Comparison of ENCODE assay signal across 8 mouse cellular contexts in the genomic region with DNA sequence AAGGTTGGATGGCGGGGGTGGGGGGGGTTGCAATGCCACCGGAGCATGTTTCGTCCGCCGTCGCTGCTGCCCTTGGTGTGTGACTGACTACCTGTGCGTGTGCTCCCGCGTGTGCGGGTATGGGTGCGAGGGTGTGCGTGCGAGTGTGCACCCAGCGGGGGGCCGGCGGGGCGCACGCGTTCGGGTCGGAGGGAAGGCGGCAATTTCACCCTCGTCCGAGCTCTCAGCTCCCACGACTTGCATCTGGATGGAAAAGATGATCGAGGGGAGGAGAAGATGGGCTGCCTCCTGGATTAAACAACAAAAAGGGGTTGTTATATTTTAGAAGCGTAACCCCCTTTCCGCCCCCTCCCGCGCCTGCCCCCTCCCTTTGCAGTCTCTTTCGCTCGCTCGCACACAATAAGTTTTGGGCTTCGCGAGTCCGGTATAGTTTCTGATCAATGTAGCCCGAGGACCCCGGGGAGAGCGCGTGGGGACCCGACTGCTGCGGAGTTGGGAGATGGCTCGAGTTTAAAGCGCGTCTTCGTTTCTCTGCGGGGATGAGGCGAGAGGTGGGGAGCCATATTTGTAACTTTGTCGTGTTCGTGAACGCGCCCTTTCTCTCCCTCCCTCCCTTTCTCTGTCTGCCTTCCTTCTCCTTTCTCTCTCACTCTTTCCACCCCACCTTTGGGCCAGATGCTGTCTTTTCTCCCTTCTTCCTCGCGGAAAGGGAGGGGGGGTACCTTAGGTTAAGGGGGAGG. TPM values are rescaled to one million over a fixed set of nuclear protein-coding genes. Genes with fewer than 3 reads are reported as not detected.
A peak's percentile ranks its signal among the peaks of the same experiment; 100 is the strongest.
DNase-seq lines count a peak whose midpoint lies in the region; ATAC-seq and TF ChIP-seq lines count a peak whose summit lies in the region.

No protein-coding gene starts in this region.

- H3K9me3 ChIP-seq in ES-Bruce4 (replicated peaks; ENCODE audit: control insufficient read depth, insufficient read depth, low read length, poor library complexity, severe bottlenecking), result no peaks in the 10 kb centered on the region
- no peaks in the 10 kb centered on the region for H3K9me3 ChIP-seq in hindbrain, embryonic 11.5 days (ENCODE audit: control insufficient read depth, low read length)
- H3K9me3 ChIP-seq in liver, embryonic 14.5 days (ENCODE audit: control insufficient read depth, low read length), result no peaks in the 10 kb centered on the region

- peak overlapping the region; percentile 88 for H3K4me2 ChIP-seq in hindbrain, embryonic 11.5 days (replicated peaks; ENCODE audit: low read depth, low read length)
- H3K4me2 ChIP-seq in liver, embryonic 14.5 days (ENCODE audit: low read depth), result peak overlapping the region; percentile 97

- DNase-seq in cerebellum, adult 2 months, result peak; percentile 65 to 69
- no peak for DNase-seq in cerebellum, postnatal 4 days (ENCODE audit: low spot score in 2 of 2)
- peak; percentile 74 for DNase-seq in embryo, embryonic 11 days
- peak; percentile 74 for DNase-seq in hindbrain, embryonic 11.5 days (ENCODE audit: low spot score)
- DNase-seq in liver, embryonic 14.5 days (ENCODE audit: low read depth in 3 of 3, low spot score in 3 of 3), result no peak
- no peak for DNase-seq in urinary bladder, postnatal 25 days (ENCODE audit: low spot score)

- ATAC-seq in hindbrain, embryonic 11.5 days (ENCODE audit: low FRiP score), result no peak
- no peak for ATAC-seq in liver, embryonic 14.5 days (ENCODE audit: insufficient read depth)

- TF ChIP-seq CTCF in cerebellum, adult 2 months (IDR thresholded peaks at IDR 0.05; ENCODE audit: borderline replicate concordance, insufficient read depth, low read depth, low read length), result no peak
- no peak for TF ChIP-seq CTCF in ES-Bruce4 (IDR thresholded peaks at IDR 0.05; ENCODE audit: low read depth, low read length)
- no peak for TF ChIP-seq CTCF in liver, embryonic 14.5 days (IDR thresholded peaks at IDR 0.05; ENCODE audit: low read depth)
- no peak for TF ChIP-seq CTCF in olfactory bulb, adult 2 months (IDR thresholded peaks at IDR 0.05; ENCODE audit: insufficient read depth, low read depth, low read length)

- WGBS in cerebellum, adult 2 months, result under 1% methylated on average over 54 of the region's 54 CpGs
- under 1% methylated on average over 50 of the region's 54 CpGs for WGBS in hindbrain, embryonic 11.5 days
- WGBS in liver, embryonic 14.5 days (ENCODE audit: insufficient replicate concordance), result under 1% methylated on average over 53 of the region's 54 CpGs
- under 1% methylated on average over 54 of the region's 54 CpGs for WGBS in olfactory bulb, adult 2 months

- H3K4me3 ChIP-seq in cerebellum, adult 2 months (replicated peaks; ENCODE audit: insufficient read depth, low read depth, low read length), result peak overlapping the region; percentile 76
- H3K4me3 ChIP-seq in ES-Bruce4 (ENCODE audit: low read depth, low read length), result peak overlapping the region; percentile 95
- peak overlapping the region; percentile 78 for H3K4me3 ChIP-seq in hindbrain, embryonic 11.5 days (ENCODE audit: low read depth, low read length)
- H3K4me3 ChIP-seq in liver, embryonic 14.5 days (ENCODE audit: insufficient read depth in 1 of 2, low read depth in 2 of 2, low read length in 2 of 2), result peak overlapping the region; percentile 71 to 97
- H3K4me3 ChIP-seq in olfactory bulb, adult 2 months (ENCODE audit: insufficient read depth, low read depth, low read length), result peak overlapping the region; percentile 77

- H3K27ac ChIP-seq in cerebellum, adult 2 months (ENCODE audit: insufficient read depth, low read length), result peak overlapping the region; percentile 95
- no peak overlapping the region for H3K27ac ChIP-seq in ES-Bruce4 (ENCODE audit: insufficient read depth, low read length)
- peak overlapping the region; percentile 96 for H3K27ac ChIP-seq in hindbrain, embryonic 11.5 days (ENCODE audit: low read depth, low read length)
- H3K27ac ChIP-seq in liver, embryonic 14.5 days, result peak overlapping the region; percentile 76
- H3K27ac ChIP-seq in olfactory bulb, adult 2 months (ENCODE audit: insufficient read depth, low read depth, low read length), result peak overlapping the region; percentile 82

- no peak; the same call in 1 of the 2 replicates for TF ChIP-seq POLR2A in cerebellum, adult 2 months (IDR thresholded peaks at IDR 0.05; ENCODE audit: borderline replicate concordance, insufficient read depth, low read length)
- no peak for TF ChIP-seq POLR2A in ES-Bruce4 (IDR thresholded peaks at IDR 0.05; ENCODE audit: insufficient read depth, low read length)
- TF ChIP-seq POLR2A in olfactory bulb, adult 2 months (IDR thresholded peaks at IDR 0.05; ENCODE audit: insufficient read depth, low read depth, low read length), result no peak

- no peaks in the 10 kb centered on the region for H3K36me3 ChIP-seq in ES-Bruce4 (ENCODE audit: control insufficient read depth, insufficient read depth, low read length, poor library complexity, severe bottlenecking)
- H3K36me3 ChIP-seq in hindbrain, embryonic 11.5 days (ENCODE audit: control insufficient read depth, insufficient read depth, low read length), result no peaks in the 10 kb centered on the region
- H3K36me3 ChIP-seq in liver, embryonic 14.5 days (replicated peaks; ENCODE audit: control insufficient read depth, insufficient read depth, low read depth), result no peaks in the 10 kb centered on the region

- H3K9ac ChIP-seq in ES-Bruce4 (ENCODE audit: low read depth, poor library complexity, severe bottlenecking), result peak overlapping the region; percentile 86
- peak overlapping the region; percentile 76 for H3K9ac ChIP-seq in hindbrain, embryonic 11.5 days (ENCODE audit: low read depth, low read length)
- peak overlapping the region; percentile 90 for H3K9ac ChIP-seq in liver, embryonic 14.5 days (replicated peaks)

- H3K4me1 ChIP-seq in cerebellum, adult 2 months (ENCODE audit: control insufficient read depth, insufficient read depth, low read length), result peaks cover 17% of the 10 kb centered on the region
- peaks cover 3% of the 10 kb centered on the region for H3K4me1 ChIP-seq in ES-Bruce4 (ENCODE audit: control insufficient read depth, insufficient read depth, low read length)
- H3K4me1 ChIP-seq in hindbrain, embryonic 11.5 days (replicated peaks; ENCODE audit: control insufficient read depth, insufficient read depth, low read length), result peaks cover 7% of the 10 kb centered on the region; the same call in 1 of the 2 replicates
- peaks cover 11 to 25% of the 10 kb centered on the region in 2 experiments for H3K4me1 ChIP-seq in liver, embryonic 14.5 days (replicated peaks; ENCODE audit: control insufficient read depth in 2 of 2, insufficient read depth in 2 of 2, low read length in 1 of 2)
- peaks cover 16% of the 10 kb centered on the region for H3K4me1 ChIP-seq in olfactory bulb, adult 2 months (ENCODE audit: control insufficient read depth, insufficient read depth, low read length)

- no peaks in the 10 kb centered on the region for H3K27me3 ChIP-seq in cerebellum, adult 2 months (ENCODE audit: control insufficient read depth, insufficient read depth, low read length)
- H3K27me3 ChIP-seq in ES-Bruce4 (ENCODE audit: control insufficient read depth, insufficient read depth, low read length, poor library complexity, severe bottlenecking), result no peaks in the 10 kb centered on the region
- H3K27me3 ChIP-seq in hindbrain, embryonic 11.5 days (ENCODE audit: control insufficient read depth, insufficient read depth, low read length), result no peaks in the 10 kb centered on the region
- H3K27me3 ChIP-seq in liver, embryonic 14.5 days (ENCODE audit: control insufficient read depth, insufficient read depth, low read length), result no peaks in the 10 kb centered on the region; the same call in 1 of the 2 replicates

- TF ChIP-seq EP300 in ES-Bruce4 (IDR thresholded peaks at IDR 0.05; ENCODE audit: insufficient read depth, low read depth, low read length), result no peak
- no peak for TF ChIP-seq EP300 in liver, embryonic 14.5 days (IDR thresholded peaks at IDR 0.05; ENCODE audit: low read depth)

RNA-seq across cellular contexts. Expression of gene Anp32a, which starts 0.8 kb away (rescaled TPM):
- 421 and 445 TPM in 2 replicates for polyA plus RNA-seq in cerebellum, adult 2 months (2012; rRNA removed)
- polyA plus RNA-seq in ES-Bruce4 (2011; ENCODE audit: insufficient read depth, insufficient read length, low read depth, missing spikeins), result 779 and 784 TPM in 2 replicates
- 220 and 221 TPM in 2 replicates for polyA plus RNA-seq in hindbrain, embryonic 11.5 days (2014; fragmentation: Nextera tagmentation; extraction: Ambion mirVana)
- 56.1 and 240 TPM in 2 replicates for polyA plus RNA-seq in liver, embryonic 14.5 days (2012; rRNA removed)
- polyA plus RNA-seq in liver, embryonic 14.5 days (2014; fragmentation: Nextera tagmentation; extraction: Ambion mirVana), result 54.3 and 54.7 TPM in 2 replicates
- 1,184 TPM in 1 of 2 replicates, not detected in the other for polyA plus RNA-seq in olfactory bulb, adult 2 months (2012; ENCODE audit: insufficient read depth, insufficient read length, low replicate concordance, missing spikeins)

RNA-seq across cellular contexts. Expression of gene Spesp1, which starts 59.9 kb away (rescaled TPM):
- not detected in 2 replicates for polyA plus RNA-seq in cerebellum, adult 2 months (2012; rRNA removed)
- polyA plus RNA-seq in ES-Bruce4 (2011; ENCODE audit: insufficient read depth, insufficient read length, low read depth, missing spikeins), result not detected in 2 replicates
- not detected in 2 replicates for polyA plus RNA-seq in hindbrain, embryonic 11.5 days (2014; fragmentation: Nextera tagmentation; extraction: Ambion mirVana)
- not detected in 2 replicates for polyA plus RNA-seq in liver, embryonic 14.5 days (2012; rRNA removed)
- not detected in 2 replicates for polyA plus RNA-seq in liver, embryonic 14.5 days (2014; fragmentation: Nextera tagmentation; extraction: Ambion mirVana)
- not detected in 2 replicates for polyA plus RNA-seq in olfactory bulb, adult 2 months (2012; ENCODE audit: insufficient read depth, insufficient read length, low replicate concordance, missing spikeins)

Comparison
In these comparisons a context has a peak if more than half of its experiments do, and no peak if none do; other contexts are left out.
1. DNase-seq: peak in cerebellum, adult 2 months (2 of 2), embryo, embryonic 11 days (single experiment) and hindbrain, embryonic 11.5 days (single experiment); none in cerebellum, postnatal 4 days (0 of 2), liver, embryonic 14.5 days (0 of 3) and urinary bladder, postnatal 25 days (single experiment).
2. Peak in every context shown above with its lines, with median percentiles within 50 percentile points of each other: H3K4me3 ChIP-seq and H3K9ac ChIP-seq.